21 mouse cellular contexts compared by ENCODE assay signal in the genomic region with DNA sequence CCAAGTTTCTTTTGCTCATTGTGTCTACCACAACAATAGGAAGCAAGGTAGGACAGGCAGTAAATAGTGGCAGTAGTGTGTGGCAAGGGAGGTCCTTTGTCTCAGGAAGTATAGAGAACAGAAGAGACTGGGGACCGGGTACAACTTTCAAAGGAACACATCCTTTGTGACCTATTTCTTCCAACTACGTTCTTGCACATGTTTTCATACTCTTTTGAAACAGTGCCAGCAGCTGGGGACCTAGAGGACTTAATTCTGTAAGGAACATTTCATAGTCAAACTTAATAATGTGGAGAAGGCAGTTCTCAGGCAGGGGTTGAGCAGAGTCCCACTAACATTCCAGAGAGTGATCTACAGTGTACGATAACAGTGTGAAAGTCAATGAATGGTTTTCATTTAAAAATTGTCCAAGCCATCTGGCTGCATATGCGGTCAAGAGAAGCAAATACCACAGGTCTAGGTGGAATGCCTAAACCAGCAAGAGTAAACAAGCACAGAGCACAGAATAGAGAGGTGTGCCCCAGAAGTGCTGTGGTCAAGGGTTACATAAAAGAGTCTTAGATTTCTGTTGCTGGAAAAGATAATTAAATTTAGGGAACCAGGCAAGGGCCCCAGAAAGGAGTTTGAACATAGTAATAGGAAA. TPM values are rescaled to one million over a fixed set of nuclear protein-coding genes. Genes with fewer than 3 reads are reported as not detected.
DNase-seq lines count a peak whose midpoint lies in the region; ATAC-seq and TF ChIP-seq lines count a peak whose summit lies in the region.
"Had no signal": no experiment of that assay in that cellular context is flagged by ENCODE, and none has a peak within 500 bp of the region (broad histone marks: within the 10 kb centered on the region; RNA-seq: fewer than 3 reads in every experiment).

No protein-coding gene starts in this region.

- no peak for TF ChIP-seq CTCF in lung, adult 2 months (IDR thresholded peaks at IDR 0.05; ENCODE audit: insufficient read depth, low read length)

- peak; percentile 35; the same call in 1 of the 2 replicates for ATAC-seq in limb, embryonic 14.5 days (ENCODE audit: low FRiP score, low read depth)
- ATAC-seq: forebrain, embryonic 15.5 days; intestine, embryonic 15.5 days; midbrain, embryonic 13.5 days had no signal

- no peak overlapping the region for H3K4me3 ChIP-seq in lung, adult 2 months (replicated peaks; ENCODE audit: extremely low read depth, low read depth, low read length)
- H3K4me3 ChIP-seq in limb, embryonic 14.5 days (replicated peaks; ENCODE audit: low read length), result no peak overlapping the region
- H3K4me3 ChIP-seq: embryonic facial prominence, embryonic 15.5 days; forebrain, embryonic 15.5 days; heart, embryonic 10.5 days; hindbrain, embryonic 15.5 days; intestine, embryonic 15.5 days; megakaryocyte, embryonic 14.5 days; midbrain, embryonic 13.5 days had no signal

- H3K9ac ChIP-seq in limb, embryonic 14.5 days (ENCODE audit: low read depth, low read length, severe bottlenecking), result no peak overlapping the region
- H3K9ac ChIP-seq: embryonic facial prominence, embryonic 15.5 days; forebrain, embryonic 15.5 days; hindbrain, embryonic 15.5 days; intestine, embryonic 15.5 days; midbrain, embryonic 13.5 days had no signal

- no peaks in the 10 kb centered on the region for H3K36me3 ChIP-seq in limb, embryonic 14.5 days (ENCODE audit: control insufficient read depth, insufficient read depth, low read length)
- H3K36me3 ChIP-seq: embryonic facial prominence, embryonic 15.5 days; forebrain, embryonic 15.5 days; heart, embryonic 10.5 days; hindbrain, embryonic 15.5 days; intestine, embryonic 15.5 days had no signal

- H3K27ac ChIP-seq in limb, embryonic 14.5 days (replicated peaks; ENCODE audit: low read depth, low read length), result no peak overlapping the region; the same call in 1 of the 2 replicates
- H3K27ac ChIP-seq: embryonic facial prominence, embryonic 15.5 days; forebrain, embryonic 15.5 days; heart, embryonic 10.5 days; hindbrain, embryonic 15.5 days; intestine, embryonic 15.5 days; midbrain, embryonic 13.5 days had no signal

- no peak overlapping the region for H3K4me2 ChIP-seq in limb, embryonic 14.5 days (replicated peaks; ENCODE audit: low read depth, low read length, severe bottlenecking)
- H3K4me2 ChIP-seq: embryonic facial prominence, embryonic 15.5 days; forebrain, embryonic 15.5 days; hindbrain, embryonic 15.5 days; intestine, embryonic 15.5 days; midbrain, embryonic 13.5 days had no signal

- WGBS in lung, adult 2 months, result 33% methylated on average over 4 of the region's 4 CpGs
- 25% methylated on average over 4 of the region's 4 CpGs for WGBS in limb, embryonic 14.5 days

- no peak for TF ChIP-seq POLR2A in lung, adult 2 months (IDR thresholded peaks at IDR 0.05; ENCODE audit: borderline replicate concordance, extremely low read depth, low read depth, low read length)
- no peak for TF ChIP-seq POLR2A in limb, embryonic 14.5 days (IDR thresholded peaks at IDR 0.05; ENCODE audit: borderline replicate concordance, extremely low read depth, insufficient read depth, insufficient read length)

- H3K27me3 ChIP-seq in limb, embryonic 14.5 days (ENCODE audit: control insufficient read depth, insufficient read depth, low read length), result no peaks in the 10 kb centered on the region
- H3K27me3 ChIP-seq: embryonic facial prominence, embryonic 15.5 days; forebrain, embryonic 15.5 days; hindbrain, embryonic 15.5 days; intestine, embryonic 15.5 days; megakaryocyte, embryonic 14.5 days; midbrain, embryonic 13.5 days had no signal

- peaks cover 5% of the 10 kb centered on the region; the same call in 1 of the 2 replicates for H3K9me3 ChIP-seq in limb, embryonic 14.5 days (ENCODE audit: control insufficient read depth, low read length)
- H3K9me3 ChIP-seq: embryonic facial prominence, embryonic 15.5 days; forebrain, embryonic 15.5 days; hindbrain, embryonic 15.5 days; intestine, embryonic 15.5 days had no signal

- DNase-seq in lung, adult 2 months, result peak; percentile 7
- DNase-seq in lung, postnatal 14 days, result no peak
- DNase-seq in limb, embryonic 14.5 days (ENCODE audit: low spot score), result no peak
- peak; percentile 38 for DNase-seq in lung, postnatal 36 days
- DNase-seq in thymus, postnatal 4 days, result peak; percentile 50
- DNase-seq in spleen, postnatal 14 days (ENCODE audit: low spot score in 2 of 2), result no peak
- DNase-seq in right cerebral cortex, adult 18-20 months, result no peak
- DNase-seq: adrenal gland, postnatal 14 days; cerebellum, adult 8-10 months; kidney, adult 9 months; kidney, postnatal 36 days; layer of hippocampus, adult 9-11 months; right cerebral cortex, postnatal 25 days; spleen, adult 18-20 months had no signal

- no peaks in the 10 kb centered on the region for H3K4me1 ChIP-seq in lung, adult 2 months (ENCODE audit: control insufficient read depth, insufficient read depth, low read length)
- peaks cover 18% of the 10 kb centered on the region for H3K4me1 ChIP-seq in limb, embryonic 14.5 days (ENCODE audit: control insufficient read depth, insufficient read depth, low read length)
- H3K4me1 ChIP-seq: heart, embryonic 10.5 days; intestine, embryonic 15.5 days; megakaryocyte, embryonic 14.5 days had no signal

RNA-seq across cellular contexts. Expression of a gene that starts 37.8 kb away (rescaled TPM):
- polyA plus RNA-seq in lung, adult 2 months (2012; rRNA removed), result 31.5 and 43.5 TPM in 2 replicates
- 80.7 and 83.7 TPM in 2 replicates for polyA plus RNA-seq in limb, embryonic 14.5 days (2012; rRNA removed)
- polyA plus RNA-seq in limb, embryonic 14.5 days (2014; fragmentation: Nextera tagmentation; extraction: Ambion mirVana), result 89.0 and 90.2 TPM in 2 replicates

Comparison
In these comparisons a context has a peak if more than half of its experiments do, and no peak if none do; other contexts are left out.
1. DNase-seq: peak in lung, adult 2 months (single experiment), lung, postnatal 36 days (single experiment) and thymus, postnatal 4 days (single experiment); none in lung, postnatal 14 days (single experiment), limb, embryonic 14.5 days (single experiment), spleen, postnatal 14 days (0 of 2) and right cerebral cortex, adult 18-20 months (single experiment).